Mouse (Mus musculus) liver, embryonic 12.5 days (tissue): ENCODE results near the gene Theg. TPM values are rescaled to one million over a fixed set of nuclear protein-coding genes. Genes with fewer than 3 reads are reported as not detected.

Experiments used
- ATAC-seq: fragments of 200-750 bp; cut with Nextera tagmentation; 2 replicates; pipeline ENCODE4 v1.8.0; 2017; ENCODE audit warnings: moderate number of reproducible peaks, mild to moderate bottlenecking, moderate library complexity
- H3K27ac ChIP-seq: fragments of 300-500 bp; sonication (generic); 2 replicates; pipeline ENCODE4 v1.5.1; 2016; ENCODE audit warnings: mild to moderate bottlenecking
- H3K27me3 ChIP-seq: fragments of 300-500 bp; sonication (generic); replicated peaks from 2 replicates; pipeline ENCODE4 v1.6.1; 2016; ENCODE audit warnings: mild to moderate bottlenecking, moderate library complexity
- H3K36me3 ChIP-seq: fragments of 300-500 bp; sonication (generic); 2 replicates; pipeline ENCODE4 v1.6.1; 2016; ENCODE audit warnings: mild to moderate bottlenecking, moderate library complexity
- H3K4me1 ChIP-seq: fragments of 300-500 bp; sonication (generic); 2 replicates; pipeline ENCODE4 v1.6.1; 2016
- H3K4me2 ChIP-seq: fragments of 300-500 bp; sonication (generic); 2 replicates; pipeline ENCODE4 v1.6.1; 2016; ENCODE audit warnings: mild to moderate bottlenecking, moderate library complexity
- H3K4me3 ChIP-seq: fragments of 300-500 bp; sonication (generic); 2 replicates; pipeline ENCODE4 v1.5.1; 2016; ENCODE audit warnings: mild to moderate bottlenecking, moderate library complexity
- H3K9ac ChIP-seq: fragments of 300-500 bp; sonication (generic); 2 replicates; pipeline ENCODE4 v1.6.1; 2016; ENCODE audit warnings: mild to moderate bottlenecking, moderate library complexity
- H3K9me3 ChIP-seq: fragments of 300-500 bp; sonication (generic); replicated peaks from 2 replicates; pipeline ENCODE4 v1.6.1; 2016; ENCODE audit warnings: mild to moderate bottlenecking, moderate library complexity
- WGBS: fragments of 180-500 bp; shearing (Covaris S2); methylation state at CpG from one replicate; pipeline ENCODE4 v1.1.7; 2016; ENCODE audit not compliant: insufficient replicate concordance; 5-methylcytosine and 5-hydroxymethylcytosine counted together
- polyA plus RNA-seq: library from polyadenylated mRNA; unstranded; fragments of >200 nt; fragmentation: Nextera tagmentation; extraction: Ambion mirVana; gene quantifications from 2 replicates; pipeline ENCODE4 v1.2.1, GENCODE M21; 2016

Theg gene
- polyA plus RNA-seq, 1 experiment from 2014 or later: not detected

DNA sequence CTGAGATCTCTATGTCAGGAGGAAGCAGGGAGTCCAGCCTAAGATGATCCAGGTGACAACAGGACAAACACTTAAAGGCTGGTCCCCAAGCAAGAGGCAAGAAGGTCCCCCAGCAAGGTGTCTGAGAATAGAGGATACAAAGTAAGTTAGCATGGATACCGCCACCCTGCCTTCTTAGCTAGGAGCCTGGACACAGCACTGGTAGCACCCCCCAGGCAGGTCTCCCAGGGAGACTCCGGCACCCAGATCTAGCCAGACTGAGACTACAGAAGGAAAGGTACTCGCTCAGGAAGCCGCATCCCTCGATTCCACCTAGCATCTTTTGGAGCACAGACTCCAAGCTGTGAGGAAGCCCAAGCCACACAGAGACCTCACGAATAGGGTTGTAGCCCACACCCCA, 34.0 kb downstream of the Theg start:
- H3K9me3 ChIP-seq: no peaks in the 10 kb centered on the region
- H3K4me3 ChIP-seq: no peak overlapping the region
- H3K4me1 ChIP-seq: peaks cover 33% of the 10 kb centered on the region
- H3K4me2 ChIP-seq: peak overlapping the region; percentile 89
- peaks cover 26% of the 10 kb centered on the region for H3K36me3 ChIP-seq
- 78% methylated on average over 6 of the region's 6 CpGs for WGBS
- peaks cover 13% of the 10 kb centered on the region for H3K27me3 ChIP-seq
- ATAC-seq: no peak
- H3K9ac ChIP-seq: no peak overlapping the region
- no peak overlapping the region for H3K27ac ChIP-seq

GRCm38 (mm10) chr10:79552531-79552930, 34.6 kb downstream of the Theg start:
- Histone ChIP-seq H3K4me1 (peaks cover 33% of the 10 kb centered on the region), H3K9ac (no peak overlapping the region; the same call in 1 of the 2 replicates), H3K27ac (no peak overlapping the region), H3K9me3 (no peaks in the 10 kb centered on the region), H3K4me3 (no peak overlapping the region), H3K27me3 (peaks cover 13% of the 10 kb centered on the region), H3K4me2 (0 out of 2 replicates have a peak overlapping the region, but pooled peaks have one; percentile 89), H3K36me3 (peaks cover 33% of the 10 kb centered on the region)
- WGBS: 69% methylated on average over 8 of the region's 8 CpGs
- no peak for ATAC-seq

- Histone ChIP-seq H3K4me3 (no peak overlapping the region), H3K36me3 (peaks cover 55% of the 10 kb centered on the region), H3K4me1 (peaks cover 32% of the 10 kb centered on the region), H3K27me3 (peaks cover 6% of the 10 kb centered on the region), H3K4me2 (no peak overlapping the region), H3K9me3 (no peaks in the 10 kb centered on the region), H3K9ac (no peak overlapping the region), H3K27ac (no peak overlapping the region)
- ATAC-seq: no peak
- WGBS: 69% methylated on average over 9 of the region's 9 CpGs
These were observed 36.8 kb downstream of the Theg start for GRCm38 (mm10) chr10:79550366-79550765.

DNA sequence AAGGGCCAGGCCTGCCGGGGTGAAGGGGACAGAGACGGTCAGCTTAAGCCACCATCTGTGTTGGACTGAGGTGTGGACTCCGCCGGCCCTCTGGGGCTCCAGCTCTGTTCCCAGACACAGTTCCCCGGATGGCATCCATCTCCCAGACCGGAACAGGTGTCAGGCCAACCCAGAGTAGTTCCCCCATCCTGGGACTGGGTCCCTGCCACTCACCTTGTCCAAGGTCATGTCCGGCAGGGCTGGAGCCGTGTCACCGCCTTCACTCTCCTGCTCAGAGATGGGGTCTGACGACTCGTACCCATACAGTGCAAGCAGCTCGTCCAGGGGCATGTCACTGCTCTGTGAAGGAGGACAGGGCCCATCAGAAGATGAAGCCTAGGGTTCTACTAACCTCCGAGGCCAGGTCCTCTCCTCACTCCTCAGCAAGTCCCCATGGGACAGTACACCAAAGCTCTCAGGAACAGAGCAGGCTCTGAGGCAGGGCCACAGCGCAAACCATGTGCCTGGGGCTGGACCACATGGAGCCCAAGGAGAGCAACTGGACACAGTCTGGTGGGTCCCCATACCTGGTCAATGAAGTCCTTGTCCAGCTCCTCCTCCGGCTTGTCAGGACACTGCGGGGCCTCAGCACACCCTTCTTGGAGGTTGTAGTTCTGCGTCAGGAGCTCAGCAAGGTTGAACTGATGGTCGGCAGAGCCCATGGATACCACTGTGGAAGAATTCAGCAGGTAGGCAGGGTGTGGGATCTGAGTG, 38.0 kb downstream of the Theg start:
- H3K4me1 ChIP-seq: peaks cover 24% of the 10 kb centered on the region
- no peaks in the 10 kb centered on the region for H3K27me3 ChIP-seq
- WGBS: 88% methylated on average over 18 of the region's 18 CpGs
- H3K36me3 ChIP-seq: peaks cover 67% of the 10 kb centered on the region
- H3K9ac ChIP-seq: no peak overlapping the region
- no peak overlapping the region for H3K4me3 ChIP-seq
- no peak overlapping the region for H3K4me2 ChIP-seq
- H3K27ac ChIP-seq: no peak overlapping the region
- ATAC-seq: no peak
- no peaks in the 10 kb centered on the region for H3K9me3 ChIP-seq

DNA sequence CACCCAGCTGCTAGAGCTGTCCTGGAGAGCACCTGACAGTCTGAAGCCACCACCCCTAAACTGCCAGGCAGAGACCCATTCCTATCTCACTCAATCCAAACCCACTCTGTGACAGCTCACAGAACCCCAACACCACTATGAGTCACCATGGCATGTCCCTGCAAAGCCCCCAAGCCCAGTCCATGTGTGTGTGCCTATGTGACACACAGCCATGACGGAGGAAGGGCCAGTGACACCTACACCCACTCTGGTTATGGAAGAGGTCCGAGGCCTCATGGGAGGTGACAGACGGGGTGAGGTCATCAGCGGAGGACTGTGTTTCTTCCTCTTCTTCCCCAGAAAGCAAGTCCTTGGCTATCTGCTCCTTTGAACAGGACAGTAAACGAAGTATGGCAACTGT, 38.6 kb downstream of the Theg start:
- Histone ChIP-seq H3K4me1 (peaks cover 18% of the 10 kb centered on the region), H3K36me3 (peaks cover 73% of the 10 kb centered on the region), H3K4me2 (no peak overlapping the region), H3K9me3 (no peaks in the 10 kb centered on the region), H3K9ac (no peak overlapping the region), H3K27ac (no peak overlapping the region), H3K27me3 (no peaks in the 10 kb centered on the region), H3K4me3 (no peak overlapping the region)
- ATAC-seq: no peak
- 74% methylated on average over 5 of the region's 5 CpGs for WGBS

- Histone ChIP-seq H3K4me2 (no peak overlapping the region), H3K36me3 (peaks cover 86% of the 10 kb centered on the region), H3K27me3 (no peaks in the 10 kb centered on the region), H3K9me3 (no peaks in the 10 kb centered on the region), H3K9ac (no peak overlapping the region), H3K4me3 (no peak overlapping the region), H3K27ac (no peak overlapping the region), H3K4me1 (peaks cover 4% of the 10 kb centered on the region)
- 65% methylated on average over 5 of the region's 5 CpGs for WGBS
- ATAC-seq: no peak
These were observed 39.9 kb downstream of the Theg start for GRCm38 (mm10) chr10:79547148-79547675.

DNA sequence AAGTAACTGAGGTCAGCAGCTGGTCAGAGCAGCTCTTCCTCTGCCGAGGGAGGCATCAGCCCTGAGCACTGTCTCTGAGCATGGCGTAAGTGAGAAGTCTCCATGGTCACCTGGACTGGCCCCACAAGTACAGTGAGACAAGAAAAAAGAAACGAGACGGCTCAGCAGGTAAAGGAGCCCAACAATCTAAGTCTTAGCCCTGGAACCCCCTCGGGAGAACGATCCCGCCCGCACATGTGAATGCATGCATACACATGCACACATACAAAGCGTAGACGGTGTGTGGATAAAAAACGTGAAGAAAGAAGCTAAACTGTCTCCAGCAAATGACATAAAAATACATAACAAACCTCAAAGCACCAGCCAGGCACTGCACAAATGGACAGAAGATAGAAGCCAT, 40.6 kb downstream of the Theg start:
- 83% methylated on average over 11 of the region's 11 CpGs for WGBS
- H3K4me1 ChIP-seq: no peaks in the 10 kb centered on the region
- H3K9me3 ChIP-seq: no peaks in the 10 kb centered on the region
- peaks cover 93% of the 10 kb centered on the region for H3K36me3 ChIP-seq
- no peak overlapping the region for H3K4me3 ChIP-seq
- no peak overlapping the region for H3K27ac ChIP-seq
- H3K9ac ChIP-seq: no peak overlapping the region
- no peak for ATAC-seq
- no peaks in the 10 kb centered on the region for H3K27me3 ChIP-seq
- no peak overlapping the region for H3K4me2 ChIP-seq

GRCm38 (mm10) chr10:79545891-79546290, 41.2 kb downstream of the Theg start:
- no peaks in the 10 kb centered on the region for H3K27me3 ChIP-seq
- WGBS: 79% methylated on average over 12 of the region's 12 CpGs
- no peaks in the 10 kb centered on the region for H3K9me3 ChIP-seq
- H3K9ac ChIP-seq: no peak overlapping the region
- peaks cover 99% of the 10 kb centered on the region for H3K36me3 ChIP-seq
- no peak for ATAC-seq
- H3K4me3 ChIP-seq: no peak overlapping the region
- no peak overlapping the region for H3K27ac ChIP-seq
- H3K4me1 ChIP-seq: no peaks in the 10 kb centered on the region
- H3K4me2 ChIP-seq: no peak overlapping the region

DNA sequence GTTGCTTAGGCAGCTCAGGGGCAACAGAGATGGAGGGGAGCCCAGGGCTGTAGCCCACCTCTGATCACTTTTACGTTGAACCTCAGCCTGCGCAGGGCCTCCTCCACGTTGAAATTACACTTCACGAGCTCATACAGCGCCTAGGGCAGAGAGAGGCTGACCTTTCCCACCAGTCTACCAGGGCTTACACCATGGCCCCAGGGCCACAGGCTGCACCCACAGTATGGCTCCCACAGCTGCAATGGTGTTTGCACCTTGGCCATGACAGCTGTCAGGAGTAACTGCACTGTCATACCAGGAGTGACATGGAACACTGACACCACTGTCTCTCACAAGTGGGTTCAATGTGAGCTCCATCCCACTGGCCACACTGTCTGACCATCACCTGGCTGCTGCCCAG, 42.5 kb downstream of the Theg start:
- Histone ChIP-seq H3K4me1 (no peaks in the 10 kb centered on the region), H3K27ac (no peak overlapping the region), H3K4me3 (no peak overlapping the region), H3K36me3 (peaks cover 100% of the 10 kb centered on the region), H3K4me2 (no peak overlapping the region), H3K9ac (no peak overlapping the region), H3K27me3 (no peaks in the 10 kb centered on the region), H3K9me3 (no peaks in the 10 kb centered on the region)
- WGBS: 92% methylated on average over 5 of the region's 5 CpGs
- no peak for ATAC-seq

DNA sequence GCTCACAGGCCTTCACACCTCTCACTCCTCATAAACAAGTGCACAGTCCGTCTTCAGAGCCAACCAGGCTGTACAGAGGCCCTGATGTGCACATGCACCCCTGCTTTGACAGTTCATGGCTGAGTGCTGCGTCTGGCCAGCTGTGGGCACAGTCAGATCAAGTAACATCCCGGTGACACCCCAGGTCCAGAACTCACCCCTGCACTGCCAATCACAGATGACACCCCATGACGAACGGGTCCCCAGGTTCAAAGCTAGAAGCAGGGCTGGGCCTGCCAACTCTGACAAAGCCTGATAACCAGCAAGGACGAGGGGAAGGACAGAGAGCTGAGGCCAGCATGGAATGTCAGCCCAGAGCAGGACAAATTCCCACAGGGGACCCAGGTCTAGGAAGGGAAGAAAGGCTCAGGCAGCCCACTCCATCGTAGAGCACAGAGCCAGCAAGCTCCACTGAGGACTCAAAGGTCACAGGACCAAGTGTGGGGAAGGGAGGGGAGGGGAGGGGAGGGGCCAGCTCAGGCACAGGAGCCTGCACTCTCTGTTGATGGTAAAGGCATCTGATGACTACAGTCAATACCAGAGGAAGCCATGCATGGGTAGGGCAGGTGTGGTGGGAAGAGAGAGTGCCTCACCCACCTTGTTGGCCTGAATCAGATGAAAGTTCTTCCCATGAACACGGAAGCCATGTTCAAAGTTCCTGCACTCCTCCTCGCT, 43.1 kb downstream of the Theg start:
- Histone ChIP-seq H3K27me3 (no peaks in the 10 kb centered on the region), H3K27ac (no peak overlapping the region), H3K9me3 (no peaks in the 10 kb centered on the region), H3K4me3 (no peak overlapping the region), H3K4me1 (no peaks in the 10 kb centered on the region), H3K4me2 (no peak overlapping the region), H3K36me3 (peaks cover 97% of the 10 kb centered on the region), H3K9ac (no peak overlapping the region)
- ATAC-seq: peak; percentile 24; the same call in 1 of the 2 replicates
- 69% methylated on average over 9 of the region's 9 CpGs for WGBS

DNA sequence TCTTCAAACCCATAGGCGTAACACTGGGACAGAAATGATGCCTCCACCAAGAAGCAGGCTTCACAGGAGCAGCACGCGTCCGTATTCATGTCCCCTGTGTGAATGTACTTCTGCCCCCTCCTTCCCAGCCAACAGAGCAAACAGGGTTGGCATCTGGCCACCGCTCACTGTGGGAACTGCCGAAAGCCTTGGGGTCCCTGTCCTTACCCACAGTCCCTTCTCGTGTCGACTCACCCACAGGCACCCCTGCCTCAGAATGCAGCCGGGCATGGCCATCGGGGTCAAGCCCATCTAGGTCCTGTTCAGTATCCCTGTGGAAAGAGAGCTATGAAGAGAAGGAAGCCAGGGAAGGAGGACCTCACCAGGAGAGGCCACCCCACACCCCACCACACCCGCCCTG, 45.0 kb downstream of the Theg start:
- 91% methylated on average over 11 of the region's 11 CpGs for WGBS
- no peak for ATAC-seq

GRCm38 (mm10) chr10:79541522-79541921, 45.6 kb downstream of the Theg start:
- peaks cover 74% of the 10 kb centered on the region for H3K36me3 ChIP-seq
- no peak overlapping the region for H3K4me2 ChIP-seq

More for the DNA sequence above, 45.0 kb downstream of the Theg start:
- Histone ChIP-seq H3K36me3 (peaks cover 81% of the 10 kb centered on the region), H3K4me1 (no peaks in the 10 kb centered on the region), H3K9me3 (no peaks in the 10 kb centered on the region), H3K27me3 (no peaks in the 10 kb centered on the region), H3K4me3 (no peak overlapping the region), H3K27ac (no peak overlapping the region), H3K4me2 (no peak overlapping the region), H3K9ac (no peak overlapping the region)

More at GRCm38 (mm10) chr10:79541522-79541921, 45.6 kb downstream of the Theg start:
- Histone ChIP-seq H3K4me3 (no peak overlapping the region), H3K4me1 (no peaks in the 10 kb centered on the region), H3K27ac (no peak overlapping the region), H3K27me3 (0 out of 2 replicates have a peak, but pooled peaks cover under 1% of the 10 kb centered on the region), H3K9me3 (no peaks in the 10 kb centered on the region), H3K9ac (no peak overlapping the region)
- no peak for ATAC-seq
- WGBS: 85% methylated on average over 15 of the region's 15 CpGs
